Mouse (Mus musculus): ENCODE data around the gene Vgll4. TPM values are rescaled to one million over a fixed set of nuclear protein-coding genes. Genes with fewer than 3 reads are reported as not detected.
"Not testable (repeated sequence)": the region's sequence is repeated elsewhere in the genome, so short reads cannot be mapped to it uniquely, and the experiment has no call there.

Gene Vgll4
- polyA plus RNA-seq, 1 experiment from 2014 or later: 90.5 TPM

DNA sequence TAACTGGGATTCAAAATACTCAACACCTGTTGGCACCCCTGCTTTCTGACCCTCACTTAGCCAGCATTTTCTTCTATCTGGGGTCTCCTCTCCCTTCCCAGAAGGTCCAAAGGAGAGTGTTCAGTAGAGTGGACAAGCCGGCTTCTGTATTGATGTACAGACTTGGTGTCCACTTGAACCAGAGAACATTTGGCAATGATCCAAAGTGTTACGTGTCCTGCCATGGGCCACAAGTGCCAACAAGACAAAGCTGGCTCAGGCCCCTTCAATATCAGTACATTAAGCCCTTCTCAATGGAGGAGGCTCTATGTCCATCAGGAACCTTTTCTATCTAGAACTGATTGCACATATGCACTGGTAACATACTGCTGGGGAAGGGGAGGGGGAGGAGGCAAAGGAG, 73.5 kb downstream of the Vgll4 start:
- no peak for DNase-seq (ENCODE audit: low spot score)

DNA sequence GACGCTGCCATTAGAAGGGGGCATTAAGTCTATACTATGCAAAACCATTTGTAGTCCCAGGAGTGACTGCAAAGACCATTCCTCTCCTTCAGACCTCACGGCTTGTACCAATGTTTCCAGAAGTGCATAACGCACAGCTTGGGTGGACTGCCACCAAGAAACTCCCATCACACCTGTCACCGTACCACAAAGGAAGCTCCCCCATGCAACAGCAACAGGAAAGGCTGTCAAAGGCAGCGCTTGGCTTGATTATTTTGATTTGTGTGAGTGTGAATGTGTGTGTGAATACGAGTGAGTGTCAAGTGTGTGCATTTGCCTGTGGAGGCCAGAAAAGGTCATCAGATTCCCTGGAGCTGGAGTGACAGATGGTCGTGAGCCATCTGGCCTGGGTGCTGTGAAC, 74.6 kb downstream of the Vgll4 start:
- DNase-seq (ENCODE audit: low spot score): no peak

DNA sequence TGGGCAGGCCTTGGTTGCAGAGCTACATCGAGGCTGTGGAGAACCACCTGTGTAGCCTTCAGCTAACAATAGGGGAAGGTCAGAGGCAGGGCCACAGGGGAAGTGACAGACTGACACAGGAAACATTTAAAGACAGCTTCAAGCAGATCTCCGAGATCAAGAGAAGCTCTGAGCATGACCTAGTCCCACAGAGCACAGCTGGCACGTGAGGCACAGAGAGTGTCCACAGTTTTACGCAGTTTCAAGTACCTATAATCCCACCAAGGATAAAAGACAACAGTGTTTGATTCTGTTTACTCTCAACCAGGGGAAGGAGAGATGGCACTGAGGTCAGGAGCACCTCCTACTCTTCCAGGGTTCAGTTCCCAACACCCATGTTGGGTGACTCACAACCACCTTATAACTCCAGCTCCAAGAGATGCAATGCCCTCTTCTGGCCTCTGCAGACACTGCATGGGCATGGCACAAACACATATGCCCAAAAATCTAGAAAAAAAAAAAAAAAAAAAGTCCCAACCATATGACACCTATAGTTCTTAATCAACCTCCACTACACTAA, 75.2 kb downstream of the Vgll4 start:
- peak; percentile 78 for DNase-seq (ENCODE audit: low spot score)

DNA sequence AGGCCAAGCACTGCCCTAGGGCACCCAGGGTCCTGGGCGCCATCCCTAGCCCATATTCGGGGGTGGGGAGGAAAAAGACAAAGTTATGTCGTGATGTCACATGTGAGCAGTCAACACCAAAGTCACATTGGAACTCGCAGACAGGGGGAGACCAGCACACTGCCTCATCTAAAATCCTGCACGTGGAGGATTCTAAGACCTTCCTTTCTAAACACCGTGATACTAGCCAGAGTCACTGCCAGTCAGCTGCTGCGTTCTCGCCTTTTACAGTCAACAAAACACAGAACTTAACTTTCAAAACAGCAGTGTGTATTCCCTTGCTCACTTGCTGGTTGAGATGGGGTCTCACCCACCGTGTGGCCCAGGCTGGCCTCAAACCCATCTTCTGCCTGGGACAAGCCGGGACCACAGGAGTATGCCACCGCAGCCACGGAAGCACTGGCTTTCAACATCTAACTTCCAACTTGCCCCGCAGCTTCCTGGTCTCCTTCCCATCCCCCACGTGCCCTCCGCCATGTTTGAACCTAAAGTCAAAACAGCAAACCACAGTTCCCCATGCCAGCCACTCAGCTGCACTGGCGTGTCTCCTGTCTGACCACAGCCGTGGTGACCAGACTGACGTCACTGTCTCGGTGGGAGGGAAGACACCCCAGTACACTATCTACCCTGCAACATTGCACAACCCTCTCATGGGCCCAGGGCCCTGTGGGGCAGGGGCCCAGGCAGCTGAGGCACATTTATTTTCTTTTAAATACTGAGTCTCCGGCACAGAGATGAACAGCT, 76.2 kb downstream of the Vgll4 start:
- peak; percentile 80 for DNase-seq (ENCODE audit: low spot score)

DNA sequence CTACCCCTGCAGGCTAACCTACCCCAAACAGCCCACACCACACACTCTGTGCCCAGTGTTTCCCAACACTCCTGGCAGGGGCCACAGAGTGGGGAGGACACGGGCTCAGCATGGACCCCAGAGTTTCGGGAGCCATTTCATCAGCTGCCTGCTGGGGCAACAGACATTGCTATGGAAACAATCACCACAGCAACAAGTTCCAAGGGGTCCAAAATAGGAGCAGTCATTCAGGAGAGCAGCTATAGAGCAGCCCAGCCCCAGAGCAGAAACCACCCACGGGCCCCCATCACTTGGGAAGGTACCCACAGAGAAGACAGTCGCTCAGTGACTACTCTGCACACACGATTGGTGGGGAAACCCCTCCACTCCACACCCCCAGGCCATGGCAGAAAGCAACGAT, 77.4 kb downstream of the Vgll4 start:
- no peak for DNase-seq (ENCODE audit: low spot score)

DNA sequence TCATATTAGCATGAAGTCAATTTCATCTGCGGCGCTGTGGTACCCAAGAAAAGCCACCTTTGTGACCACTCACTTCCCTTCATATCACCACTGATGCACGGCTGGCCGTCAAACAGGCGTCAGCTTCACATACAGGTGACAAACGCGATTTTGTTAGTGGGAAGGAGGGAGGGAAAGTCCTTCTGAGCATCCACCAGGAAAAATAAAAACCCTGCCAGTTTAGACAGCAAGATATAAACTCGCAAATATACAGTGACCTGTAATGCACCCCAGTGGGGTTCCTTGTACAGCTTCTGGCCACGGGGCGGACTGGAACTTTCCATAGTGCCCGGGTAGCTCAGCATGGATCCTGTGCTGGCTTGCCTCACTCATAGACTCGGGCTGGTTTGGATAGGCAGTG, 78.0 kb downstream of the Vgll4 start:
- no peak for DNase-seq (ENCODE audit: low spot score)

DNA sequence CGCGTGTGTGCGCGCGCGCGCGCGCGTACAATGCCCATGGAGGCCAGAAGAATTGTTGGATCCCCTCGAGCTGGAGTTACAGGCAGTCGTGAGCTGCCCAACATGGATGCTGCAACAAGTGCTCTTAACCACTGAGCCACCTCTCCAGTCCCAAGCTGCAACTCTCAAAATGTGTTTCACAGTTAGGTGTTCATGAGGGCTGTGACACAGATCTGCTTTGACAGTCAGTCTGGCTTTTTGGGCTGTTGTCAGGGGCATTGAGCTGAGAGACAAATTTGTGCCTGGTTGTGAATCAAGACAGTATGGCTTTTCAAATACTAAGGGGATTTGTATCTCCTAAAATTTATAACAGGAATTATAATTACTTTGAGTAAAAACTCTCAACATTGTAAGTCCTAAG, 78.5 kb downstream of the Vgll4 start:
- DNase-seq (ENCODE audit: low spot score): no peak

DNA sequence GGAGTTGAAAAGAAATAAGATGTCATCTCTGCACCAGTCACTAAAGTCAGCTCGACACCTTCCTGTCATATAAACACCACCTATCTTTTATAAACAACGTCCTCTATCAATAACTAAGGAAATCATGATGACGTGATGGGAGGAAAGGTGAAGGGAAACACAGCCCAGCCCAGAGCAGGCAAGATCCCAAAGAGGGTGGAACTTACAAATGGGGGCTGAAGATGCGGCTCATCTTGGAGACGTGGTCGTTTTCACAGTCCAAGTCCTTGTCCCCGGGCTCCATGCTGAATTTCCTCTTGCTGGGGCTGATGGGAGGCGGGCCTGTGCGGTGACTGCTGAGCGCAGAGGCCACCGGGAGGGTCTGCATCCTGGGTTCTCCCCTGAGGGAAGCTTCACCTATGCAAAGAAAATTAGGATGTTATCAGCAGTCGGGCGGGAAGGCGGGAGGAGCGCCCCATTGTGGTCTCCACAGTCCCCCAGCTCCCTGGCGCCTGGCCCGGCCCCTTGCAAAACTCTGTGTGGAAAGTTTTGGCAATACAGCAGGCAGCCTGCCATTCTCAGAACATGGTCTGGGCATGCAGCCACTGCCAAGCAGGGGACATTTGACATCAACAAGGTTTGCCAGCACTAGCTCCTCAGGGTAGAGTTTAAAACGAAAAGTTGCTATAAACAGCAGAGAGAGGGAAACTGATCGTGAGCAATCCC, 79.2 kb downstream of the Vgll4 start:
- DNase-seq (ENCODE audit: low spot score): no peak

DNA sequence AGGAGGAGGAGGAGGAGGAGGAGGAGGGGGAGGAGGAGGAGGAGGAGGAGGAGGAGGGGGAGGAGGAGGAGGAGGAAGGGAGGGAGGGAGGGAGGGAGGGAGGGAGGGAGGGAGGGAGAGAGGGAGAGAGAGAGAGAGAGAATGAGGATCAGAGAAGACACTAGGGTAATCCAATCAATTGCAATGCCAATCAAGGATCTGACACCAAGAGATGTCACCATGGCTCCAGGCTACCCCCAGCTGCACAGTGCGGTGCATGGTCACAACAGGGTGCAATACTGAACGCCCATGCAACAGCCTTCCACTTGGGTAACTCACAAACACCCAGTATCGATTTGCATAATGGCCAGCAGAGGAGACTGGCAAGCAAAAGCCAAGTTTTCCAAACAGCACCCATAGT, 79.8 kb downstream of the Vgll4 start:
- not testable (repeated sequence) for DNase-seq (ENCODE audit: low spot score)

DNA sequence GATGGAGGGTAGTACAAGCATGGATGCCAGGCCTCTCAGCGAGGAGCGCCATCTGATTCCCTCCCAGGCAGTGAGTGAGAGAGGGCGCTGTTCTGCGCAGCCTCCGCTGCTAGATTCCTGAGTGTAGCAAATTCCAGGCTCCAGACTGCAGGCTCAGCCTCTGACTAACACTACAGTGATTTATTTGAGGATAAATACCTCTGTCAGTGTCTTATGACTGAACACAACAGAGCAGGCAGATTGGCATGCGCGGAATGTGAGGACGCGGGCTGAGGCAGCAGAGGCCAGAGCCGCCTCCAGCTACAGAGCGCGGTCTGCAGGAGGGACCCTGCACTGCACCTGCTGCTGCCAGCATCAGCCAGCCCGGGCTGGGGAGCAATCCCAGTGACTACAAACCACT, 80.9 kb downstream of the Vgll4 start:
- DNase-seq (ENCODE audit: low spot score): no peak

DNA sequence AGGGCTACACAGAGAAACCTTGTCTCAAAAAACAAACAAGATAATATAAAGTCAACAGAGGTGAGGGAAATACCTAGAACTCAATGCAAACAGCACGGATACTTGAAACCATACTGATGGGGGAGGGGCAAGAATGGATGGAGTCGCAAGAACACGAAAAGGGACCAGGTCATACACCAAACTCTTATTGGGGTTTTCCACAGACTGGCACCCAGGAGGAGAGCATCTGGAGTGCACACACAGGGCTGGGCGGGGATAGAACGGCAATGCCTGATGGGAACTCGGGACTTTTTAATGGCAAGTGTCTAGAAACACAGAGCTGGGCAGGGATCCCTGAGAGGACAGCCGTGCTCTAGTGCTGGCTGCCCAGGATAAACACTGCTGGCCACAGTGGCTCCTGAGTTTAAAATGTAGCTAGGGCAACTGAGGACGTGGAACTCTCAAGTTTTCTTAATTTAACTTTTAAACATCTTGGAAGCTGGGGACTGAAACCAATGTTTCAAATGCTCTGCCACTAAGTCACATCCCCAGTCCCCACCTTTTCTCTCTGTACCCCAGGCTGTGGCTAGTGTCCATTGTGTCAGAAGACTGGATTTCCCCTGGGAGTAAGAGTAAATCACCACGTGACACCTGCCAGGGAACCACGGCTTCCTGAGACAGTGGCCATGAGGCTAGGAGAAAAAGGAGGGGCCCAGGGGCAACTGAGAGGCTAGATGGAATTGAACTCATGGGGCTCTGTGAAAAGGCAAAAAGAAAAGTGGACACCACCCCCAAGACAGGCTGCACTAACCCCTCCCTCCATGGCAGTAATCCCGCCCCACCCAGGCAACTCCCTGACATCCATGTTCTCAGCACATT, 83.1 kb downstream of the Vgll4 start:
- no peak for DNase-seq (ENCODE audit: low spot score)

DNA sequence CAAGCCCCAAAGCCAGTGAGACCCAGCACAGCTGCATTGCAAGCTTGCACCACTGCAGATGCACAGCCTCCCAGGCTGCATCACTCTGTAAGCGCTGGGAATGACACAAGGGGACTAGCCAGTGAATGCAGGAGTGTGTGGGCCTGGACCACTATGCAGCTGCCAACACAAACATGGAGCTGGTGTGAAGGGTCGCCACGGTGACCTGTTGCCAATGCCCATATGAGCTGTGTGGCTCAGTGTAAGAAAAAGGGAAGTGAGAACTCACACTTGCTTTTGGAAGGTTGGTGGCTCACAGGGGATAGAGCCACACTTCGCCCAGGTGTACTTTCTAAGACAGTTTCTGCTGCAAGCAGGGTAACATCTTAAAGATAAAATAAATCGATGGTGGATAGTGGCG, 83.8 kb downstream of the Vgll4 start:
- DNase-seq (ENCODE audit: low spot score): no peak

DNA sequence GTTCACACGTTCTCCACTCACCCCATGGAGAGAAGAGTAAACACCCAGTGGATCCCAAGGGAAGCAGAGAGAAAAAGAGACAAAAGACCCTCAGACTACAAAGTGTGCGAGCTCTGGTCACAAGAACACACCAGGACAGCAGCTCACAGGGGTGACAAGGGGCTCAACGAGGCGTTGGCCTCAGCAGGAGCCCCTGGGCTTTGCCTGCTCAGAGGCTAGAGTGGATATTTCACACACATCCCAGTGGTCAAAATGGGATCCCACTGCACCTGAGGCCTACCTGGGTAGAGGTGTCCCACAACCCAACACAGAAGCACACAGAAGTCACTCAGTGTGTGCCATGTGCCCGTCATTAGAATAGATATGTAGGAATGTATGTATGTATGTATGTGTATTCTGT, 84.7 kb downstream of the Vgll4 start:
- no peak for DNase-seq (ENCODE audit: low spot score)

DNA sequence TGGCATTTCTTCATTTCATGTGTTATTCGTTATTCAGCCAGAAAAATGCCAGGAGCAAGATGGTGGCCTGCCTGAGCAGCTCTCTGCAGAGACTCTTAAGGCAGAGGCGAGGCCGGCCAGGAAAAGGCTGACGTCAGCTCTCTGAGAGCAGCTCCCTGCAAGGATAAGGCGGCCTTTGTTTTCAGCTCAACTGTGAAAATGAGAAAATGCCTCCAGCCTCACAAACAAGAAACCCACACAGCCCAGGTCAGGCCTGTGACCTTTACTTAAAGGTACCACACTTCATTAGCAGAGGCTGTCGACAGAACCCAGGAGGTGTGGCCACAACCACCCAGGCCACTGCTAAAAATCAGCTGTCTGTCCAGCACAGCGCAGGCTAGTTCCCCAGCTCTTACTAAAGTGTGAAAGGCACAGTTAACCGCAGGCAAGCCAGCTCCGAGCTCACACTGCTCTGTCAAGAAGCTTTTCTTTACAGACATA, 86.5 kb downstream of the Vgll4 start:
- DNase-seq (ENCODE audit: low spot score): peak; percentile 52

DNA sequence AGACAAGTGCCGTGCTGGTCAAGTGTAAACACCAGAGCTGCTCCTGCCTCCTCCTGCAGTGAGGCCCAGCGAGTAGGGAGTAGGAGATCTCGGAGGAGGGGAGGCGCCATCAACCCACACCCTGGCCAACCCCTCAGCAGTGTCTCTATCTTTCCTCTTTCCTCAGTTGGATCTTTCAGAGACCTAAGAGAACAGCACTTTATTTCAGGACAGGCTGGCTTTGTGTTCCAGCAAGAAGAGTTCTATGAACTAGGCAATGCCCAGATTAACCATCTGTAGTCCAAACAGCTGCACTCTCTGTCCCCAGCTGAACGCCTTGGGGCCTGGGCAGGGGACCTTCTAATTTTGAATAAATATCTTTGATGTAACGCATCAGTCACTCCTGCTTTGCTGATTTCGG, 87.1 kb downstream of the Vgll4 start:
- no peak for DNase-seq (ENCODE audit: low spot score)

DNA sequence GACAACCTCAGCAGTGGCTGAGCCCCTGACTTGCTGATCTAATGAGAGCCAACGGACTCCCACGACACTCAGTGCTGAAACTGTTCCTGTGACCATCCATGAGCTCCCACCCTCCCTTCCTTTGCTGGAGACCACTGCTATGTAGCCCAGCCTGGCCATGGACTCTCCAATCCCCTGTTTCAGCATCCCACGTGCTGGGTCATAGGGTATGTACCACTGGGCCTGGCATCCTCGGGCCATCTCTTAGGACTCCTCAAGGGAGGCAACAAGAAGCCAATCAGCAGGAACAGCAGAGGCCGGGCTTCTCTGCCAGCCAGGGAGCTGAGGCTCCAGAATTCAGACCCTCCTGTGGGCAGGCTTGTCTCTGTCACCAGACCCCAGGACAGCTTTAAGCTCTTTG, 87.6 kb downstream of the Vgll4 start:
- no peak for DNase-seq (ENCODE audit: low spot score)

DNA sequence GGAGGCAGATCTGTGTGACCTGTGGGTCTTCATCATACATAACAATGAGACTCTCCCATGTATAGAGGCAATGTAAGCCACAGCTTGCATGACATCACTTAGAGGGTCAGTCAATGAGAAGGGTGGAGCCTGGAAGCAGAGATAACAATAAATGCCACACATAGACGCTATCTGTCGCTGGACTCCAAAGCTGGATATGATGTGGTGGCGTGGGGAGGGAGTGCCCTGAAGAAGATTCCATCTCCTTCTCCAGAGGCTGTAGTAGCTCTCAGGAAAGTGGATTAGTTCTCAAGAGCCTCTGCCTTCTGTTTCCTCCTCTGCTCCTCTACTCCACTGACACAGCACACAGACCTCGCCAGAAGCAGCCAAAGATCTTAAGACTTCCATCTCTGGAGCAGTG, 89.0 kb downstream of the Vgll4 start:
- no peak for DNase-seq (ENCODE audit: low spot score)

DNA sequence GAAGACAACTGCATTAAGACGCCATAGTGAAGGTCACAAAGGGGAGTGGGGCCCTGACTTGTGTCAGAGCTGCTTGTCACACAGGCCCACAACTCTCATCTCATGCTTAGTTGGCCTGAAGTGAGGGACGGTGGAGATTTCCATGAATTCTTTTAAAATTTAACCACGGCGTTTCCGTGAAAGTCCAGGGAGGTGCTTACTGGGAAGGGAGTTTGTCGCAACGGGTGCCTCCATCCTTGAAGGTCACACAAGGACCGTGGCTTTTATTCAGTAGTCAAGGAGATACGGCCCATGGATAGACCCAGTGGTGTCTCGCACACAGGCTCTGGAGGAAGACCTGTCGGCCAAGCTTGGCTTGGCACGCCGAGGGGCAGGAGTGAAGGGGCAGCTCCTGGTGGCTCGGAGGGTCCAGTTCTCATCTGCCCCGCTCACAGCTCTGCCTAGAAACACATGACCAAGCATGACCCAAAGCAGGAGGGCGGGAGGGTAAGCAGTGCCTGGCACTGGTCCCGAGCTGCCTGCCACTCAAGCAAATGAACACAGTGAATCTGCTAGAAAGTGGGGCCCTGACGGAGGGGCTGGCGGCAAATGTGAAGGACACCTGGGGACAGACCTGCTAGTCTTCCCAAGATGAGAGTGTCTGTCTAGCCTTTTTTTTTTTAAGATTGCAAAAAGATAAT, 90.8 kb downstream of the Vgll4 start:
- DNase-seq (ENCODE audit: low spot score): no peak

DNA sequence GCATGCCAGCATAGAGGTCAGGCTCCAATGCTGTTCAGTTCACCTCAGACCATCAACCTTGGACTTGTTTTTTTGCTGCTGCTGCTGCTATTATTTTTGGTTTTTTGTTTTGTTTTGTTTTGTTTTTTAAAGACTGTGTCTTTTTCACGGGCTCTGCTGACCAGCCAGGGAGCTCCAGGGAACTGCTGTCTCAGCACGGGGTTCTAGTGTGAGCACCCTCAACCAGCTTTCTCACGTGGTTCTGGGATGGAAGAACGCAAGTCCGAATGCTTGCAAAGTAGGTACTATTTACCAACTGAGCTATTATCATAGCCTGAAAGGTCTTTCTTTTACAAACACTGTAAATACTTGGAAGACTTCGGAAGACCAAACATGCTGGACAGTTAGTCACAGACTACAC, 93.2 kb downstream of the Vgll4 start:
- DNase-seq (ENCODE audit: low spot score): no peak

DNA sequence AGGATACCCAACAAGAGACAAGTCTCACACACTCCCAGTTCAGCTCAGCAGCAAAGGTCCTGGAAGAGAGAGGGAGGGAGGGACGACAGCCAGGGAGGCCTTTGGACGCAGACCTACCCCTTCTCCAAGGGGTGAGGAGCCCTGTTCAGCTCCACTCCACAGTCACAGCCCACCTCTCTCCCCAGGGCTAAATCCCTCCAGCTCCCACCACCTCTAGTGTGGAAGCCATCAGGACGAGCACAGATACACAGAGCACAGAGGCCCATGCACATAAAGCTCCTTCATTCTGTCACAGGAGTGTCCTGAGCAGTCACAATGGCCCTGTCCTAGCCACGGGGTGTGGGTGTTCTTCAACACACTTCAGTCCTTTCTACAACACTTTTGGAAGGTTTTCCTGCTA, 93.8 kb downstream of the Vgll4 start:
- no peak for DNase-seq (ENCODE audit: low spot score)

DNA sequence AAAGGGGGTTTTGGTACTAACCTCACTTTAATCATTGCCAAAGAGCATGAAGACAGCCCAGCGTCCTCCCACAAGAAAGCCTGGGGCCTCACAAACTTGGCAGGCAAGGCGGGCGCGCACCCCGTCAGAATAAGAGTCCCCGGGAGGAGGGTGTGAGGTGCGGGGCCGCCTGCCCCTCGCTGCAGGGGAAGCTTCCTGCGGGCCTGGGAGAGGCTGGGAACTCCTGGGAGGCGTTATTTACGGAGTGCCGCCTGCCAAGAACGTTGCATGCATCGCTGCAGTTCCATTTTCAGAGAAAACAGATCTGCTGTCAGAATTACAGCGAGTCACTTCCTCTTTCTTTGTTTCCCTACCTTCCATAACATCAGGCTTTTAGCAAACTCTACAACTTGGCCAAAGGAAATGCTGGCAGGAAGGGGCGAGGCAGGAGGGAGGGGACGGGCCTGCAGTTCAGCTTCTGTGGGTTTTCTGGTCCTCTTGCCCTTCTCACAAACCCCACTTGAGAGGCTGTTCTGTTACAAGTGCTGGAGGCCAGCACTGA, 94.7 kb downstream of the Vgll4 start:
- DNase-seq (ENCODE audit: low spot score): peak; percentile 89
